Mouse (Mus musculus): ENCODE data around the gene Kcna2. TPM values are rescaled to one million over a fixed set of nuclear protein-coding genes. Genes with fewer than 3 reads are reported as not detected.

Gene Kcna2
- polyA plus RNA-seq, 1 experiment, result not detected

- no peaks in the 10 kb centered on the region for H3K79me3 ChIP-seq (ENCODE audit: low read depth)
- TF ChIP-seq CEBPB (IDR thresholded peaks at IDR 0.05; ENCODE audit: low read depth) (no peak), USF1 (IDR thresholded peaks at IDR 0.05; ENCODE audit: low read depth) (no peak), MYOD1 (IDR thresholded peaks at IDR 0.05; ENCODE audit: control insufficient read depth, insufficient read length, low read depth) (no peak), MYOG (IDR thresholded peaks at IDR 0.05; ENCODE audit: control insufficient read depth, extremely low read depth, insufficient read length) (no peak), MAX (IDR thresholded peaks at IDR 0.05) (no peak), CTCF (IDR thresholded peaks at IDR 0.05; ENCODE audit: control insufficient read depth, insufficient read depth, insufficient read length) (no peak), FOSL1 (IDR thresholded peaks at IDR 0.05; ENCODE audit: insufficient read depth, low read length, poor library complexity, severe bottlenecking) (no peak)
- H3K27me3 ChIP-seq (ENCODE audit: control insufficient read depth, insufficient read depth, insufficient read length), result no peaks in the 10 kb centered on the region
- H3K4me3 ChIP-seq (ENCODE audit: insufficient read depth, poor library complexity, severe bottlenecking), result no peak overlapping the region
- no peaks in the 10 kb centered on the region for H3K36me3 ChIP-seq (ENCODE audit: control insufficient read depth, insufficient read depth)
- no peak overlapping the region for H3ac ChIP-seq (ENCODE audit: control insufficient read depth, insufficient read length, low read depth)
- H3K79me2 ChIP-seq (ENCODE audit: control insufficient read depth, insufficient read depth), result no peaks in the 10 kb centered on the region
These were observed 33.7 kb upstream of the Kcna2 start for GRCm38 (mm10) chr3:107067245-107067644.

- Histone ChIP-seq H3K79me3 (ENCODE audit: low read depth) (no peaks in the 10 kb centered on the region), H3ac (ENCODE audit: control insufficient read depth, insufficient read length, low read depth) (no peak overlapping the region), H3K36me3 (ENCODE audit: control insufficient read depth, insufficient read depth) (no peaks in the 10 kb centered on the region), H3K27me3 (ENCODE audit: control insufficient read depth, insufficient read depth, insufficient read length) (no peaks in the 10 kb centered on the region), H3K4me3 (ENCODE audit: insufficient read depth, poor library complexity, severe bottlenecking) (no peak overlapping the region), H3K79me2 (ENCODE audit: control insufficient read depth, insufficient read depth) (no peaks in the 10 kb centered on the region)
- TF ChIP-seq MAX (IDR thresholded peaks at IDR 0.05) (no peak), FOSL1 (IDR thresholded peaks at IDR 0.05; ENCODE audit: insufficient read depth, low read length, poor library complexity, severe bottlenecking) (no peak), USF1 (IDR thresholded peaks at IDR 0.05; ENCODE audit: low read depth) (no peak), MYOD1 (IDR thresholded peaks at IDR 0.05; ENCODE audit: control insufficient read depth, insufficient read length, low read depth) (no peak), CTCF (IDR thresholded peaks at IDR 0.05; ENCODE audit: control insufficient read depth, insufficient read depth, insufficient read length) (no peak), CEBPB (IDR thresholded peaks at IDR 0.05; ENCODE audit: low read depth) (no peak), MYOG (IDR thresholded peaks at IDR 0.05; ENCODE audit: control insufficient read depth, extremely low read depth, insufficient read length) (no peak)
These were observed 27.1 kb upstream of the Kcna2 start for GRCm38 (mm10) chr3:107073863-107074262.

GRCm38 (mm10) chr3:107075705-107076104 lies 25.2 kb upstream of the Kcna2 start:
- H3K4me3 ChIP-seq (ENCODE audit: insufficient read depth, poor library complexity, severe bottlenecking), result no peak overlapping the region
- H3ac ChIP-seq (ENCODE audit: control insufficient read depth, insufficient read length, low read depth), result no peak overlapping the region
- no peaks in the 10 kb centered on the region for H3K27me3 ChIP-seq (ENCODE audit: control insufficient read depth, insufficient read depth, insufficient read length)
- no peaks in the 10 kb centered on the region for H3K79me2 ChIP-seq (ENCODE audit: control insufficient read depth, insufficient read depth)
- H3K79me3 ChIP-seq (ENCODE audit: low read depth), result no peaks in the 10 kb centered on the region
- TF ChIP-seq CTCF (IDR thresholded peaks at IDR 0.05; ENCODE audit: control insufficient read depth, insufficient read depth, insufficient read length), result no peak
- no peak for TF ChIP-seq MAX (IDR thresholded peaks at IDR 0.05)
- no peak for TF ChIP-seq MYOG (IDR thresholded peaks at IDR 0.05; ENCODE audit: control insufficient read depth, extremely low read depth, insufficient read length)
- no peak for TF ChIP-seq MYOD1 (IDR thresholded peaks at IDR 0.05; ENCODE audit: control insufficient read depth, insufficient read length, low read depth)
- no peak for TF ChIP-seq USF1 (IDR thresholded peaks at IDR 0.05; ENCODE audit: low read depth)
- TF ChIP-seq CEBPB (IDR thresholded peaks at IDR 0.05; ENCODE audit: low read depth), result no peak
- no peak for TF ChIP-seq FOSL1 (IDR thresholded peaks at IDR 0.05; ENCODE audit: insufficient read depth, low read length, poor library complexity, severe bottlenecking)
- H3K36me3 ChIP-seq (ENCODE audit: control insufficient read depth, insufficient read depth), result no peaks in the 10 kb centered on the region

- TF ChIP-seq CTCF (IDR thresholded peaks at IDR 0.05; ENCODE audit: control insufficient read depth, insufficient read depth, insufficient read length) (no peak), CEBPB (IDR thresholded peaks at IDR 0.05; ENCODE audit: low read depth) (no peak), MYOD1 (IDR thresholded peaks at IDR 0.05; ENCODE audit: control insufficient read depth, insufficient read length, low read depth) (no peak), USF1 (IDR thresholded peaks at IDR 0.05; ENCODE audit: low read depth) (no peak), MAX (IDR thresholded peaks at IDR 0.05) (no peak), FOSL1 (IDR thresholded peaks at IDR 0.05; ENCODE audit: insufficient read depth, low read length, poor library complexity, severe bottlenecking) (no peak), MYOG (IDR thresholded peaks at IDR 0.05; ENCODE audit: control insufficient read depth, extremely low read depth, insufficient read length) (no peak)
- Histone ChIP-seq H3K36me3 (ENCODE audit: control insufficient read depth, insufficient read depth) (no peaks in the 10 kb centered on the region), H3K79me2 (ENCODE audit: control insufficient read depth, insufficient read depth) (no peaks in the 10 kb centered on the region), H3K79me3 (ENCODE audit: low read depth) (no peaks in the 10 kb centered on the region), H3K27me3 (ENCODE audit: control insufficient read depth, insufficient read depth, insufficient read length) (no peaks in the 10 kb centered on the region), H3ac (ENCODE audit: control insufficient read depth, insufficient read length, low read depth) (no peak overlapping the region), H3K4me3 (ENCODE audit: insufficient read depth, poor library complexity, severe bottlenecking) (no peak overlapping the region)
These were observed 24.3 kb upstream of the Kcna2 start for GRCm38 (mm10) chr3:107076658-107077057.

- Histone ChIP-seq H3K79me2 (ENCODE audit: control insufficient read depth, insufficient read depth) (no peaks in the 10 kb centered on the region), H3K79me3 (ENCODE audit: low read depth) (no peaks in the 10 kb centered on the region), H3K27me3 (ENCODE audit: control insufficient read depth, insufficient read depth, insufficient read length) (no peaks in the 10 kb centered on the region), H3K4me3 (ENCODE audit: insufficient read depth, poor library complexity, severe bottlenecking) (no peak overlapping the region), H3K36me3 (ENCODE audit: control insufficient read depth, insufficient read depth) (no peaks in the 10 kb centered on the region), H3ac (ENCODE audit: control insufficient read depth, insufficient read length, low read depth) (no peak overlapping the region)
- TF ChIP-seq FOSL1 (IDR thresholded peaks at IDR 0.05; ENCODE audit: insufficient read depth, low read length, poor library complexity, severe bottlenecking) (no peak), MYOG (IDR thresholded peaks at IDR 0.05; ENCODE audit: control insufficient read depth, extremely low read depth, insufficient read length) (no peak), MYOD1 (IDR thresholded peaks at IDR 0.05; ENCODE audit: control insufficient read depth, insufficient read length, low read depth) (no peak), USF1 (IDR thresholded peaks at IDR 0.05; ENCODE audit: low read depth) (no peak), CEBPB (IDR thresholded peaks at IDR 0.05; ENCODE audit: low read depth) (no peak)
These were observed 23.8 kb upstream of the Kcna2 start for GRCm38 (mm10) chr3:107077101-107077500.

GRCm38 (mm10) chr3:107080803-107081202 lies 20.1 kb upstream of the Kcna2 start:
- Histone ChIP-seq H3K79me2 (ENCODE audit: control insufficient read depth, insufficient read depth) (no peaks in the 10 kb centered on the region), H3K4me3 (ENCODE audit: insufficient read depth, poor library complexity, severe bottlenecking) (no peak overlapping the region)

More at GRCm38 (mm10) chr3:107080803-107081202, 20.1 kb upstream of the Kcna2 start:
- H3ac ChIP-seq (ENCODE audit: control insufficient read depth, insufficient read length, low read depth), result no peak overlapping the region
- H3K79me3 ChIP-seq (ENCODE audit: low read depth), result no peaks in the 10 kb centered on the region
- no peaks in the 10 kb centered on the region for H3K27me3 ChIP-seq (ENCODE audit: control insufficient read depth, insufficient read depth, insufficient read length)
- no peaks in the 10 kb centered on the region for H3K36me3 ChIP-seq (ENCODE audit: control insufficient read depth, insufficient read depth)
- no peak for TF ChIP-seq MYOD1 (IDR thresholded peaks at IDR 0.05; ENCODE audit: control insufficient read depth, insufficient read length, low read depth)
- TF ChIP-seq MAX (IDR thresholded peaks at IDR 0.05), result no peak
- TF ChIP-seq CTCF (IDR thresholded peaks at IDR 0.05; ENCODE audit: control insufficient read depth, insufficient read depth, insufficient read length), result no peak
- TF ChIP-seq CEBPB (IDR thresholded peaks at IDR 0.05; ENCODE audit: low read depth), result no peak
- no peak for TF ChIP-seq USF1 (IDR thresholded peaks at IDR 0.05; ENCODE audit: low read depth)
- no peak for TF ChIP-seq FOSL1 (IDR thresholded peaks at IDR 0.05; ENCODE audit: insufficient read depth, low read length, poor library complexity, severe bottlenecking)
- TF ChIP-seq MYOG (IDR thresholded peaks at IDR 0.05; ENCODE audit: control insufficient read depth, extremely low read depth, insufficient read length), result no peak

Data from C2C12 (cell line).